Mouse (Mus musculus) right cerebral cortex, postnatal 10 days (tissue): ENCODE data around the gene Irgm2.
"Not testable (repeated sequence)": the region's sequence is repeated elsewhere in the genome, so short reads cannot be mapped to it uniquely, and the experiment has no call there.

Source experiments
- DNase-seq, 2 experiments: peaks; one replicate each; pipeline ENCODE4 v3.0.0; 2021; ENCODE audit warnings: low spot score in 2 of 2

Gene Irgm2

GRCm38 (mm10) chr11:58213673-58214342, 14.4 kb downstream of the Irgm2 start:
- no peak for DNase-seq

GRCm38 (mm10) chr11:58214391-58215048, 15.1 kb downstream of the Irgm2 start:
- DNase-seq, result peak; percentile 60 to 71

- not testable (repeated sequence) for DNase-seq
Measured at GRCm38 (mm10) chr11:58215049-58215430, 15.6 kb downstream of the Irgm2 start.

DNA sequence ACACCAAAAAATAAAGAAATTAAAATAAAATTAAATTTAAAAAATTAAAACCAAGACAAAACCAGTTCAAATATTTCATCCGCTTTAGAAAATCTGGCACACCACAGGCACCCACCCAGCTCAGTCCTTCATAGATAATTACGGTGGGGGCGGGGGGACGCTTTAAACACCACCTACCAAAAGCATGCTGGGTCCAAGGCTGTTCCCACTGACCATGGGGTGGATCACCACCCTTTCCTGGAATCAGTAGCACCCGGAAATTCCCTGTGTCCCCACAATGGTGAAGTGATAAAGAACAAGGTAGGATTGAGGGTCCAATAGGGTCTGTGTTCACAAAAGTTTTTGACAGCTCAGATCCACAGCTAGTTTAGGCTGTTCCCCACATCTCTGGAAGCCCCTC, 16.4 kb downstream of the Irgm2 start:
- DNase-seq, result no peak

DNA sequence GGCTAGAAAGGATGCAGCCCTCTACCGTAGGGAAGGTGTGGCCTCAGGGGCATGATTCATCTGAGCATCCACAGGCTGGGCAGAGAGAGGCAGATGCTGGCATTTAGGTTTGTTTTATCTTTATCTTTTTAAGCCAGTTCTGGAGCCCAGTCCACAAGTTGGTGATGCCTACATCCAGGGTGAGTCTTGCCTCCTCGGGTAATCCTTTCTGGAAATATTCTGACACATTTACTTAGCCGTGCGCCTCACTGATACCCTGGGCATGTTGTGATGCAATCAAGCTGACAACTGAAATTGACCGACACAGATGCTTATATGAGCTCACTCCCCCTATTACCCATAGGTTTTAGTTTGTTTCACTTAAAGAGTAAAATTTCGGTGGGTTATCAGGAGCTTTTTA, 17.4 kb downstream of the Irgm2 start:
- no peak for DNase-seq

GRCm38 (mm10) chr11:58223751-58224150, 24.3 kb downstream of the Irgm2 start:
- DNase-seq, result peak; percentile 29 to 35

DNA sequence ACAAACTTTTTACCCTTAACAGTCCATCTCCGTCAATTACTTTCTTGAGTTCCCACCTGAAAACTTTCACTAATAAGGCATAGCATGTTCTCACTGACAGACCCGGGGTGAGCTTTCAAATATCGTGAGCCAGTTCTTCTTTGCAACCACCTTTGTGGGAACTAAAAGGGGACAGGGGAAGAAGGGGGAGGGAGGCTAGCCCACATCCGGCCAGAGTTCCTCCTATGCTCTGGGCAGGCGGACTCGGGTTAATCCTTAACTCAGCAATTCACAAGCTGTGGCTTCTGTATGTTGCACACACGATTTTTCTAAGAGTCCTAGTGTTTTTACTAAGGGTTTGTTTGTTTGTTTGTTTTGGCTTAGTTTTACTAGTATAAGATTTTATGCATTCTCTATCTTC, 24.9 kb downstream of the Irgm2 start:
- peak; percentile 42 to 46 for DNase-seq

DNA sequence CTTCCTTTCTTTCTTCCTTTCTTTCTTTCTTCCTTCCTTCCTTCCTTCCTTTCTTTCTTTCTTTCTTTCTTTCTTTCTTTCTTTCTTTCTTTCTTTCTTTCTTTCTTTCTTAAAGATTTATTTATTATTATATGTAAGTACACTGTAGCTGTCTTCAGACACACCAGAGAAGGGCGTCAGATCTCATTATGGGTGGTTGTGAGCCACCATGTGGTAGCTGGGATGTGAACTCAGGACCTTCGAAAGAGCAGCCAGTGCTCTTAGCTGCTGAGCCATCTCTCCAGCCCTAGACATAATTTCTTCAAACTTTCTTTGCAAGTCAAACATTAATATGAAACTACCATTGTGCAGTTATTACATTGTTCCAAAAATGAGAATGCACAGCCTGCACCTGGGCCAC, 25.5 kb downstream of the Irgm2 start:
- not testable (repeated sequence) for DNase-seq

DNA sequence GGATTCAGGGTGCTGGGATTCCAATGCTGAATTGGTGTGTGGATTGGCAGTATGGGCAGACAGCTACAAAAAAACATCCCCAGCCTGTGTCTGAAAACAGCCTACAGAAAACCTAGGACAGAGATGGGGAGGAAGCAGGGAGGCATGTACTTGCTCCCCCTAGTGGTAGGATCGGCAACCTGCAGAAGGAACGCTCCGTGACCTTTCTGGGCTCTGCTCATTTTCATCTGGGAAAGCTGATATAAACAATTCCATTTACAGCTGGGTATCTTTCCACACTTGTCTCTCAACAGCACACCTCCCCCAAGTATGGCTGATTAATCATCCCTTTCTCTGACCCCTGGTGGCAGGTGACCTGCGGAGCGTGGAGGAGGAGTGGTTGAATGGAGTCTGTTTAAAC, 26.2 kb downstream of the Irgm2 start:
- DNase-seq, result peak; percentile 52 to 61

DNA sequence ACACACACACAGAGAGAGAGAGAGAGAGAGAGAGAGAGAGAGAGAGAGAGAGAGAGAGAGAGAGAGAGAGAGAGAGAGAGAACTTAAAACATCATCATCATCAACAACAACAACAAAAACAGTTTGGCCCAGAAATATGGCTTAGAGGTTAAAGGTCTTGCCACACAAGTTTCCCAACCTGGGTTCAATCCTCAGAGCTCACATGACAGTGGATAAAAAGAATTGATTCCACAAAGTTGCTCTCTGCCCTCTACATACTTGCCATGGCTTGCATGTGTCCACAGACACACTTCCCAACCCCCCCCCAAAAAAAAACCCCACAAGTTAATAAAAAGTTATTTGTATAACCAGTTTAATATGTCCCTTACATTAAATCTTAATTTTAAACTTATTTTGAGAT, 27.0 kb downstream of the Irgm2 start:
- DNase-seq, result no peak

DNA sequence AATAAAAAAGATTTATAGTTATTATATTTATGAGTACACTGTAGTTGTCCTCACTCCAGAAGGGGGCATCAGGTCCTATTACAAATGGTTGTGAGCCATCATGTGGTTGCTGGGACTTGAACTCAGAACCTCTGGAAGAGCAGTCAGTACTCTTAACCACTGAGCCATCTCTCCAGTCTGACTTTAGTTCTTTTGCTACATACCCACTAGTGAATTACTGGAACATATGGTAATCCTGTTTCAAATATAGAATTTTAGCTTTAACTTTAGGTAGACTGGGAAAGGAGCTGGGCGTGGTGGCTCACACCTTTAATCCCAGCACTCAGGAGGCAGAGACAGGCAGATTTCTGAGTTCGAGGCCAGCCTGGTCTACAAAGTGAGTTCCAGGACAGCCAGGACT, 28.6 kb downstream of the Irgm2 start:
- DNase-seq, result not testable (repeated sequence)

DNA sequence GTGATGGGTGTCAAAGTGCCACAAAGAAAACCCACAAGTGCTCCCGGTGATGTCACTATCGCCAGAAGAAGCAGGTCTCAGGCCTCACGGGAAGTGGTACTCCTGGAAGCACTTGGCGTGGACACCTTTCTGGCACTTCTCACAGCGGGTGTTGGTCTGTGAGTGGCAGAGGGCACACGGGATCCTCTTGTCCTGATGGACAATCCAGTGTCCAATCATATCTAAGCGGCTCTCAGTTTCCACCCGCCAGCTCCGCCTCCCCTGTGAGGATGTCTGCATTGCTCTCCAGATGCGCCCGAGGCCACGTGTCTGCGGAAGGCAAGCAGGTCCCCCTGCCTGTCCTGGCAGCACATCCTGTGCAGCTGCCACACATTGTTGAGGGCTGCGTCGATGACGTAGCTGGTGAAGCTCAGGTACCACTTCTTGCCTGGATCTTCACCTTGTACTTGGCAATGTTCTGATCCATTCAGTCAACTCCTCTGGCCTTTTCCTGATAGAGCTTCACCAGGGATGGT, 31.0 kb downstream of the Irgm2 start:
- no peak for DNase-seq

DNA sequence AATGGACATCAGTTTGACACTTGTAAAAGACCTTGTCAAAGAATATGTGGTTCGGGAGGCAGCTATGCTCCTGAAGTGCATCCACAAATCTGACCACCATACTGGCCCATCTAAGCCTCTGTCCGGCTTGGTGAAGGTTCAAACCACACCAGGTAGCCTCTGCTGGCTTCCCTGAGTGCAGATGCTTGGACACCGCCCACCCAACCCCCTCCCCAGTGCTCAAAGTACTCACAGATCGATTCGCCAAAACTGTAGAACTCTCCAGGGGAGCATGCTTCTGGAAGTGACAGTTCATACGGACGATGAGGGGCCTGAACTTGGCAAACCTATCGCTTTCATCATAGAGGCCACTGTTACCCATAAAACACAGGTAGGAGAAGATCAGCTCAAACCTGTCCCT, 31.7 kb downstream of the Irgm2 start:
- no peak for DNase-seq

DNA sequence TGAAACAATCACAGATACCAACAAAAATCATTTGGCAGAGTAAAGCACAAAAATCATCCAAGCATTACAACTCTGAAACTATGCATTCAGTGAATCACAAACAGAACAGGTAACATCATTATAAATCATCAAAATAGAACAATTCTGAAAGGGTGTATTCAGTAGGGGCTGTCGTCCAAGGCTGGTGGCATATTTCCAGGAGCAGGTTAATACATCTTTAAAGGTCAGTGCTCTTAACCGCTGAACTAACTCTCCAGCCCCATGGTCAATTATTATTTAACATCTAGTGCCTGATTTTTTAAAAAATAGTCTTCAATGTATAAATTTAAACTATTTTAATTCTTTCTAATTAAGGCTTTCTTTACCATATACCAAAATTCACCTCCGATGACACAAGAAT, 35.1 kb downstream of the Irgm2 start:
- DNase-seq, result not testable (repeated sequence)

- no peak for DNase-seq
Measured at GRCm38 (mm10) chr11:58235152-58235551, 35.7 kb downstream of the Irgm2 start.

GRCm38 (mm10) chr11:58238840-58239791, 39.7 kb downstream of the Irgm2 start:
- peak; percentile 29 to 31 for DNase-seq

- no peak for DNase-seq
Measured at GRCm38 (mm10) chr11:58247294-58247693, 47.9 kb downstream of the Irgm2 start.

- no peak for DNase-seq
Measured at GRCm38 (mm10) chr11:58249203-58249981, 50.0 kb downstream of the Irgm2 start.

DNA sequence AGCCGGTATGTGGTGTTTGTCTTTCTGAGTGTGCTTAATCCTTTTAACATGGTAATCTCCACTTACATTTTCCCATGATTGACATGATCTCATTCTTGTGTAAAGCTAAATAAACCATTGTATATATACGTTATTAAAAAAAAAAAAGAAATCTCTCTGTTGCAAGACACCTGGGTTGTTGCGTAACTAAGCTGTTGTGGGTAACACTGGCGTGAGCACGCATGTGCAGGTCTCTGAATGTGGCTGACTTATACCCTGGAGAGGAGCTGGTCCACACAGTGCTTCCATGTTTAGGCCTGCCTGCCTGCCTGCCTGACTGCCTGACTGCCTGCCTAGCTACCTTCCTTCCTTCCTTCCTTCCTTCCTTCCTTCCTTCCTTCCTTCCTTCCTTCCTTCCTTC, 51.1 kb downstream of the Irgm2 start:
- no peak for DNase-seq

DNA sequence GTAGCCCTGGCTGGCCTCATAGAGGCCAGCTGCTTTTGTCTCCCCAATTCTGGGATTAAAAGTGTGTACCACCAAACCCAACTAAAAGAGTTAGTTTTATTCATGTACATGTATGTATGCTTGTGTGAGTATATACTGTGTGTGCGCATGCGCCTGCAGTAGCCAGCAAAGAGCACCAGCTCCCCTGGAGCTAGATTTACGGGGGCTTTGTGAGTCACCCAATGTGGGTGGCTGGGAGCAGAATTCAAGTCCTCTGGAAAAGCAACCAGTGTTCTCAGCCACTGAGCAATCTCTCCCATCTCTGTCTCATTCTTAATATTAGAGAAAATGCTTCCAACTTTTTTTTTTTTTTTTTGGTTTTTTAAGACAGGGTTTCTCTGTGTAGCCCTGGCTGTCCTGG, 55.0 kb downstream of the Irgm2 start:
- no peak for DNase-seq

GRCm38 (mm10) chr11:58257816-58258215, 58.4 kb downstream of the Irgm2 start:
- no peak for DNase-seq
